Mouse (Mus musculus): ENCODE results near the gene 9130409I23Rik.

GRCm38 (mm10) chr1:181005331-181005730, 45.7 kb upstream of the 9130409I23Rik start:
- TF ChIP-seq POLR2A (IDR thresholded peaks at IDR 0.05; ENCODE audit: borderline replicate concordance, insufficient read depth, low read length) (no peak), CTCF (IDR thresholded peaks at IDR 0.05; ENCODE audit: borderline replicate concordance, insufficient read depth, low read depth, low read length) (no peak)
